Mouse (Mus musculus) megakaryocyte, embryonic 14.5 days (primary cell): ENCODE data around the gene Sptbn1. TPM values are rescaled to one million over a fixed set of nuclear protein-coding genes. Genes with fewer than 3 reads are reported as not detected.

ENCODE experiments used
- H3K27me3 ChIP-seq: replicated peaks from 2 replicates; pipeline ENCODE3; 2012; ENCODE audit warnings: inconsistent platforms
- H3K36me3 ChIP-seq: replicated peaks from 2 replicates; pipeline ENCODE3; 2012; ENCODE audit warnings: low read length, inconsistent platforms, mixed read lengths
- H3K4me1 ChIP-seq: 2 replicates; pipeline ENCODE4 v1.6.1; 2012; ENCODE audit warnings: inconsistent platforms
- H3K4me3 ChIP-seq: replicated peaks from 2 replicates; pipeline ENCODE3; 2012; ENCODE audit warnings: moderate library complexity, mild to moderate bottlenecking, inconsistent platforms
- H3K9me3 ChIP-seq: 2 replicates; pipeline ENCODE4 v1.6.1; 2012; ENCODE audit warnings: inconsistent platforms
- FLI1 ChIP-seq: IDR thresholded peaks from 2 replicates; pipeline ENCODE4 v1.6.1; 2012; ENCODE audit warnings: low read length, inconsistent platforms, mixed read lengths
- GATA1 ChIP-seq: IDR thresholded peaks from 3 replicates; pipeline ENCODE4 v1.6.1; 2012; ENCODE audit warnings: mixed read lengths, low read length, inconsistent platforms, borderline replicate concordance
- polyA plus RNA-seq: library from polyadenylated mRNA; stranded (reverse); fragments of >175 nt; gene quantifications from 2 replicates; pipeline ENCODE4 v1.2.3, GENCODE M21; 2012; ENCODE audit warnings: low replicate concordance; ENCODE audit not compliant: insufficient read depth

Sptbn1 gene
- polyA plus RNA-seq, 1 experiment = 10.8 TPM

- Histone ChIP-seq H3K4me3 (no peak overlapping the region), H3K27me3 (peaks cover 7% of the 10 kb centered on the region), H3K36me3 (no peaks in the 10 kb centered on the region), H3K9me3 (no peaks in the 10 kb centered on the region), H3K4me1 (no peaks in the 10 kb centered on the region; the same call in 1 of the 2 replicates)
- TF ChIP-seq GATA1 (no peak), FLI1 (no peak)
Observed at GRCm38 (mm10) chr11:30236681-30237242, 31.2 kb downstream of the Sptbn1 start.

DNA sequence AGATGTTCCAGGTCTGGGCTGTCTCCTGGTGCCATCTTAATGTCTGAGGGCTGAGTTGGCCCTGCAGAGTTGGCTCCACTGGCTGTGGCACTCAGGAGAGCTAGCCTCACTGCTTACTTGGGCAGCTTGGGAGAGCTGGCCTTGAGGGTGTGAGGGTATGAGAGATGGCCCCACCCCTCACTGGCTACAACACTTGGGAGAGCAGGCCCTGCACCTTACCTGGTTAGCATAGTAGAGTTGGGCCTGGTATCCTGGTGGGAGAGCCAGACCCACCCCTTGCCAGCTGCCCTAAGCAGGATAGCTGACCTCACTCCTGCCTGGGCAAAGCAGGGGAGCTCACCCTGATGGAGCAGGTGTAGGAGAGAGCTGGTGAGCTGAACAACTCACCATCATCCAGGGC lies 32.3 kb downstream of the Sptbn1 start:
- peaks cover 7% of the 10 kb centered on the region for H3K27me3 ChIP-seq
- H3K9me3 ChIP-seq = no peaks in the 10 kb centered on the region
- H3K4me1 ChIP-seq = peaks cover 10% of the 10 kb centered on the region
- TF ChIP-seq FLI1 (no peak), GATA1 (no peak)
- no peak overlapping the region for H3K4me3 ChIP-seq
- no peaks in the 10 kb centered on the region for H3K36me3 ChIP-seq

DNA sequence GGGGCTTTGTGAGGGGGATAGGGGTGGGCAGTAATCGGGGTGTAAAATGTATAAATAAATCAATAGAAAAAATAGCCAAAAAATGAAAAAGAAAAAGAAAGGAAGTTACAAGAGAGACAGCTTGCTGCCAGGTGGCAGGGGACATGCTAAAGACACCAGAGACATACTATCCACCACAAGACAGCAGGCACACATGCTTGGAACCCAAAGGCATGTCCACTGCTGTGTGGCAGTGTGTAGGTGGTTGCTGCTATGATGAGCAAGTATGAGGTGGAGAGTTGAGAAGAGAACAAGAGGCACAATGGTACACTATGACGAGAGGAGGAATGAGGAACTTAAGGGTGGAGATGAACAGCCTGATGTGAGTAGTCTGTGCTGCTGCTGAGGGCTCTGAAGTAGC lies 32.8 kb downstream of the Sptbn1 start:
- Histone ChIP-seq H3K4me1 (peaks cover 11% of the 10 kb centered on the region), H3K9me3 (no peaks in the 10 kb centered on the region), H3K4me3 (no peak overlapping the region), H3K27me3 (peaks cover 7% of the 10 kb centered on the region), H3K36me3 (no peaks in the 10 kb centered on the region)
- TF ChIP-seq GATA1 (no peak), FLI1 (no peak)

GRCm38 (mm10) chr11:30233946-30234345 lies 34.0 kb downstream of the Sptbn1 start:
- Histone ChIP-seq H3K36me3 (no peaks in the 10 kb centered on the region), H3K27me3 (peaks cover 7% of the 10 kb centered on the region), H3K4me3 (no peak overlapping the region), H3K9me3 (no peaks in the 10 kb centered on the region), H3K4me1 (peaks cover 11% of the 10 kb centered on the region)
- TF ChIP-seq FLI1 (no peak), GATA1 (no peak)

GRCm38 (mm10) chr11:30232082-30232481 lies 35.9 kb downstream of the Sptbn1 start:
- TF ChIP-seq GATA1 = no peak
- no peak for TF ChIP-seq FLI1
- no peaks in the 10 kb centered on the region for H3K9me3 ChIP-seq
- peaks cover 11% of the 10 kb centered on the region for H3K4me1 ChIP-seq

DNA sequence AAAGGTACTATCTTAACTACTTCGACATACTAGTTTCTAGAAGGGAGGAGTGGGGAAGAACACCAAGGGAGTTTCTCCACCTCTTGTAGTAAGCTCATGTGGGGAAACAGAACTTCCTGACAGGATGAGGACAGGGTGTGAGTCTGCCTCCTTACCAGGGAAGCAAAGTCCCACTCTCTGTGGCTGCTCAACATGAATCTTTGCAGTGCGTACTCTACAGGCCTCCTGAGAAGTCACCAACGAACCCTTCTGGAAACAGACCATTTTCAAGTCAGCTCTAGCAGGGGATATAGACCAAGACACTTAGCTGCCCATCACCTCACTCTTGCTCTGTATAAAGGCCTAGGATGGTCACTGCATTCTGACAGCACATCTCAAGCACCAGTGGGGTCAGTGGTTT lies 36.6 kb downstream of the Sptbn1 start:
- Histone ChIP-seq H3K4me1 (peaks cover 11% of the 10 kb centered on the region), H3K36me3 (no peaks in the 10 kb centered on the region), H3K27me3 (peaks cover 10% of the 10 kb centered on the region), H3K4me3 (no peak overlapping the region), H3K9me3 (no peaks in the 10 kb centered on the region)
- TF ChIP-seq GATA1 = no peak
- no peak for TF ChIP-seq FLI1

More at GRCm38 (mm10) chr11:30232082-30232481, 35.9 kb downstream of the Sptbn1 start:
- H3K4me3 ChIP-seq = no peak overlapping the region
- peaks cover 9% of the 10 kb centered on the region for H3K27me3 ChIP-seq
- H3K36me3 ChIP-seq = no peaks in the 10 kb centered on the region

GRCm38 (mm10) chr11:30230330-30230771 lies 37.6 kb downstream of the Sptbn1 start:
- Histone ChIP-seq H3K4me3 (no peak overlapping the region), H3K36me3 (no peaks in the 10 kb centered on the region), H3K4me1 (peaks cover 11% of the 10 kb centered on the region), H3K9me3 (no peaks in the 10 kb centered on the region), H3K27me3 (peaks cover 4% of the 10 kb centered on the region)
- TF ChIP-seq GATA1 = no peak
- no peak for TF ChIP-seq FLI1

DNA sequence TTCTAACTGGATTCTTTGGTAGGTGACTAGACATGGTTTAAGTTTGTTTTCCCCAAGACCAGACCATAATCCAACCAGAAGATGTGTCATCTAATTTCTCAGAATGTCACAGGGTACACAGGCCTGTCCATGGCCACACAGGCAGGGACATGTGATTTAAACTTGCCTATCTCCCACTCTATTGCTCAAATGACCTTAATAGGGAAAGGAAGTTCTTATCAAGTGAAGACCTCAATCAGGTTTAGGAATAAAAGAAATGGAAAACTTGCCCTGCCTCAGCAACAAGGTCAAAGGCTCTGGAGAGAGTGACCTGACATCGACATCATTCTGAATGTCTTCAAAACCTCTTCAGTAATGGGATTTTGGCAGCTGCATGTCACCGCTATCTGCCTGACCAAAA lies 41.2 kb downstream of the Sptbn1 start:
- peaks cover 20% of the 10 kb centered on the region for H3K4me1 ChIP-seq
- peaks cover 2% of the 10 kb centered on the region for H3K27me3 ChIP-seq
- no peaks in the 10 kb centered on the region for H3K36me3 ChIP-seq
- no peak for TF ChIP-seq FLI1
- TF ChIP-seq GATA1 = no peak
- H3K9me3 ChIP-seq = no peaks in the 10 kb centered on the region
- no peak overlapping the region for H3K4me3 ChIP-seq

- H3K4me1 ChIP-seq = peaks cover 11% of the 10 kb centered on the region
- peaks cover 2% of the 10 kb centered on the region for H3K27me3 ChIP-seq
- no peaks in the 10 kb centered on the region for H3K36me3 ChIP-seq
- H3K9me3 ChIP-seq = no peaks in the 10 kb centered on the region
- no peak for TF ChIP-seq GATA1
- TF ChIP-seq FLI1 = no peak
- no peak overlapping the region for H3K4me3 ChIP-seq
Observed at GRCm38 (mm10) chr11:30224599-30224998, 43.4 kb downstream of the Sptbn1 start.

GRCm38 (mm10) chr11:30222636-30223035 lies 45.3 kb downstream of the Sptbn1 start:
- no peaks in the 10 kb centered on the region for H3K9me3 ChIP-seq
- H3K27me3 ChIP-seq = peaks cover 2% of the 10 kb centered on the region
- no peak overlapping the region for H3K4me3 ChIP-seq
- H3K36me3 ChIP-seq = no peaks in the 10 kb centered on the region
- TF ChIP-seq FLI1 = no peak
- TF ChIP-seq GATA1 = no peak
- peaks cover 26% of the 10 kb centered on the region for H3K4me1 ChIP-seq

GRCm38 (mm10) chr11:30221043-30221442 lies 46.9 kb downstream of the Sptbn1 start:
- H3K9me3 ChIP-seq = no peaks in the 10 kb centered on the region
- H3K4me1 ChIP-seq = peaks cover 29% of the 10 kb centered on the region
- H3K4me3 ChIP-seq = no peak overlapping the region
- TF ChIP-seq FLI1 (no peak), GATA1 (no peak)
- H3K27me3 ChIP-seq = no peaks in the 10 kb centered on the region
- no peaks in the 10 kb centered on the region for H3K36me3 ChIP-seq
